Mouse (Mus musculus) hindbrain, embryonic 10.5 days (tissue): ENCODE data around the gene 2700049A03Rik. TPM values are rescaled to one million over a fixed set of nuclear protein-coding genes. Genes with fewer than 3 reads are reported as not detected.

ENCODE experiments used
- DNase-seq: peaks from one replicate; pipeline ENCODE4 v3.0.0-alpha.2; 2017; ENCODE audit warnings: low spot score
- H3K27ac ChIP-seq: fragments of 300-500 bp; sonication (generic); 2 replicates; pipeline ENCODE4 v1.5.1; 2016; ENCODE audit warnings: mild to moderate bottlenecking, moderate library complexity
- H3K27me3 ChIP-seq: fragments of 300-500 bp; sonication (generic); 2 replicates; pipeline ENCODE4 v1.6.1; 2016; ENCODE audit warnings: mild to moderate bottlenecking; ENCODE audit not compliant: poor library complexity, insufficient read depth, severe bottlenecking
- H3K36me3 ChIP-seq: fragments of 300-500 bp; sonication (generic); 2 replicates; pipeline ENCODE4 v1.6.1; 2016; ENCODE audit warnings: mild to moderate bottlenecking, moderate library complexity
- H3K4me1 ChIP-seq: fragments of 300-500 bp; sonication (generic); replicated peaks from 2 replicates; pipeline ENCODE4 v1.6.1; 2016; ENCODE audit warnings: mild to moderate bottlenecking
- H3K4me3 ChIP-seq: fragments of 300-500 bp; sonication (generic); 2 replicates; pipeline ENCODE4 v1.5.1; 2016; ENCODE audit warnings: mild to moderate bottlenecking, moderate library complexity
- H3K9me3 ChIP-seq: fragments of 300-500 bp; sonication (generic); 2 replicates; pipeline ENCODE4 v1.6.1; 2016; ENCODE audit warnings: mild to moderate bottlenecking, moderate library complexity
- WGBS: fragments of 180-500 bp; shearing (Covaris S2); methylation state at CpG from one replicate; pipeline ENCODE4 v1.1.7; 2016; 5-methylcytosine and 5-hydroxymethylcytosine counted together
- polyA plus RNA-seq: library from polyadenylated mRNA; unstranded; fragments of >200 nt; fragmentation: Nextera tagmentation; extraction: Ambion mirVana; gene quantifications from 2 replicates; pipeline ENCODE4 v1.2.1, GENCODE M21; 2016

2700049A03Rik gene
- polyA plus RNA-seq, 1 experiment from 2014 or later, result 14.3 TPM

DNA sequence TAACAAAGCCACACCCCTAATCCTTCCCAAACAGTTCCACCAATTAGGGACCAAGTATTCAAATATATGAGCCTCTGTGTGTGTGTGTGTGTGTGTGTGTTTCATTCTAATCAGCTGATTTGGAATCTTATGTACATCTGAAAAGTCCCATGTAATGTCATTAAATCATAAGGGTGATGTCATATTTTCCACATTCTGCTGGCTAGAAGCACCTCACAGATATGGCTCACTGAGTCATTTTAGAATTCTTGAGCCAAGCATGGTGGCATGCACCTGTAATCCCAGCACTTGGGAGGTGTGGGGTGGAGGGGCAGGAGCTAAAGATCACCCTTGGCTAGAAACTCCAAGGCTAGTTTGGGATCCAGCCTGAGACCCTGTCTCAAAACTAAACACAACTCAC is 148.8 kb downstream of the 2700049A03Rik start:
- peaks cover 5% of the 10 kb centered on the region; the same call in 1 of the 2 replicates for H3K4me1 ChIP-seq
- no peaks in the 10 kb centered on the region for H3K27me3 ChIP-seq
- H3K36me3 ChIP-seq, result no peaks in the 10 kb centered on the region
- H3K27ac ChIP-seq, result no peak overlapping the region
- no peaks in the 10 kb centered on the region for H3K9me3 ChIP-seq
- H3K4me3 ChIP-seq, result no peak overlapping the region
- DNase-seq, result no peak

- no peak overlapping the region for H3K4me3 ChIP-seq
- no peak for DNase-seq
- peaks cover 13% of the 10 kb centered on the region; the same call in 1 of the 2 replicates for H3K27me3 ChIP-seq
- peaks cover 27% of the 10 kb centered on the region for H3K4me1 ChIP-seq
- 51% methylated on average over 2 of the region's 2 CpGs for WGBS
- no peaks in the 10 kb centered on the region for H3K36me3 ChIP-seq
- H3K27ac ChIP-seq, result no peak overlapping the region
- H3K9me3 ChIP-seq, result no peaks in the 10 kb centered on the region
These were observed 153.8 kb downstream of the 2700049A03Rik start for GRCm38 (mm10) chr12:71290460-71290859.

Other genes starting within 250 kb of the 2700049A03Rik start
- 210 and 229 TPM in 2 replicates for gene Actr10, start 199.0 kb upstream of the 2700049A03Rik start, polyA plus RNA-seq
- gene Psma3, start 162.2 kb upstream of the 2700049A03Rik start, polyA plus RNA-seq, result 605 and 630 TPM in 2 replicates
- 21.6 and 27.5 TPM in 2 replicates for gene Arid4a, start 120.9 kb upstream of the 2700049A03Rik start, polyA plus RNA-seq
- gene Tomm20l, start 25.4 kb upstream of the 2700049A03Rik start, polyA plus RNA-seq, result not detected in 2 replicates
- 69.8 and 77.8 TPM in 2 replicates for gene Timm9, start 164 bp upstream of the 2700049A03Rik start, polyA plus RNA-seq
- 12.2 and 15.2 TPM in 2 replicates for gene Dact1, start 173.0 kb downstream of the 2700049A03Rik start, polyA plus RNA-seq